Mouse (Mus musculus): ENCODE results near the gene Dlgap4.

DNA sequence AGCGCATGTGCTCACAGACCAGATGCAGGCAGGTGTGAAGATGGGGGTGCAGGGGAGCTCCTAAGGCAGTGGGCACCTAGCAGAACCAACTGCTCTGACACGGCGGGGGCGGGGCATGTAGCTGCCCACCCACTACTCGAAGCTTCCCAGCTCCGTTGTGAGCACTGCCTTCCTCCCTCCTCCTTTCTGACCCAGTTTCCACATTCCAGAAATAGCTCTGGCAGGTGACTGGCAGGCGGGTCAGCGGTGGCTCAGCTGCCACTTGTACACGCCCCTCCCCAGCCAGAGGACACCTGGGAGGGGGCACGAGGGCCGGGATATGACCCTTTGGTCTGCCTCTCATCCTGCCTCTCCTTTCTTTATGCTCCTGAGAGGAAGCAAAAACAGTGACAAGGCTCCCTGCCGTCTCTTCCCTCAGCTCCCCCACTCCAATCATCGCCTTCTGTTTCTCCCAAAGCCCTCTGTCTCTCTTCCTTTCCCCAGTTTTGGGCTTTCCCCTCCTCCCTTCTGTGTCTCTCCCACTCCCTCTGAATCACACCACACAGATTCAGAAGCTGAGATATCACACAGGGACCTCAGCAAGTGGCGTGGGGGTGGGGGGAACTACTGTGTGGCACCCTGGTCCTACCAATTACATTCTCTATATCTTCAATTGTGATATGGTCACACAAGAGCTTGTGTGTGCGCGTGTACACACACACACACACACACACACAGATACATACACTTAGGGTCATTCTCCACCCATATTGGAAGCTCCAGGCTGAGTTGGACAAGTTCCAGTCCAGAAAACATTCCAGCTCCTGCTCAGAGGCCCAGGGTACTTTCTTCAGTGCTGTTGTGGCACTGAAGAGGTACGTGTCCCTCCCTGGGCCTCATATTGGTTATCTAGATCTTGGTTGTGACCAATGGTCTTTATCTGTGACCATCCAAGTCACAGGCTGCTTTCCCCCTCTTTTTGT is 104.1 kb downstream of the Dlgap4 start:
- no peak for TF ChIP-seq CTCF (IDR thresholded peaks at IDR 0.05; ENCODE audit: insufficient read depth, low read length)
- TF ChIP-seq POLR2A (IDR thresholded peaks at IDR 0.05; ENCODE audit: borderline replicate concordance, extremely low read depth, low read depth, low read length): no peak

Measured in lung, adult 2 months (tissue).